Mouse (Mus musculus) ES-CJ7 (cell line): Measurements from ENCODE around the gene Ugcg.
A peak's percentile ranks its signal among the peaks of the same experiment; 100 is the strongest.
"Not testable (repeated sequence)": the region's sequence is repeated elsewhere in the genome, so short reads cannot be mapped to it uniquely, and the experiment has no call there.

Experiments
- DNase-seq: peaks from one replicate; pipeline ENCODE4 v3.0.0; 2011; ENCODE audit warnings: low read depth, low spot score

Gene Ugcg

DNA sequence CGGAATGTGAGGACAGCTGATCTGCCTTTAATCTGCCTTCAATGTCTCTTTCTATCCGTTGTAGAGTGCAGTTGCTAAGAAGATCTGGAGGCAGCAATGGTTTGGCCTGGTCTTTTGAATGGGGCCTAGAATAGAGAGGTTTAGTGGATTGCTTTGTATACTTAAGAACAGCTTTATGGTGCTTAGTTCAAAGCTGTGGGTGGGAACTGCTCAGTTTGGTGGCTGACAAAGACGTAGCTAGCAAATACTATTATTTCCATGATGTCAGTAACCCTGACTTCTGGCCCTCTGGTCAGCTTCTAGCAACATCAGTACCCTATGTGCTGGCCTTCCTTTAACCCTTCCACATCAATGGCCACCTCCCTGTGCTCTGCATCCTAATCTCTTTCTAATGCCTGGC, 68.8 kb downstream of the Ugcg start:
- no peak for DNase-seq

GRCm38 (mm10) chr4:59258771-59259170, 69.7 kb downstream of the Ugcg start:
- no peak for DNase-seq

DNA sequence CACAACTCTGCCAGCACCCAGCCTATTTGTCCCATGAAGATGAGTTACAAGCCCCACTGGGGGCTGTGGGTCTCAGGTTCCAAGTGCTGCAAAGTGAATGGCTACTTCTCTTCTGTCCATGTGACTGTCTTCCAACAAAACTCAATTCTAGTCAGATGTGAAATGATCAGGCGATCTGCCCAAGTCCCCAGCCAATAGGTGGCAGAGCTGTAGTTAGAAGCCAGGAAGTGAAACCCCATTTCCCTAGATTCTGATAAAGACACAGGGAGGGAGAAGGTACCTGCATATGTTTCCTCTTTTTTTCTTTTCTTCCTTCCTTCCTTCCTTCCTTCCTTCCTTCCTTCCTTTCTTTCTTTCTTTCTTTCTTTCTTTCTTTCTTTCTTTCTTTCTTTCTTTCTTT, 70.7 kb downstream of the Ugcg start:
- no peak for DNase-seq

DNA sequence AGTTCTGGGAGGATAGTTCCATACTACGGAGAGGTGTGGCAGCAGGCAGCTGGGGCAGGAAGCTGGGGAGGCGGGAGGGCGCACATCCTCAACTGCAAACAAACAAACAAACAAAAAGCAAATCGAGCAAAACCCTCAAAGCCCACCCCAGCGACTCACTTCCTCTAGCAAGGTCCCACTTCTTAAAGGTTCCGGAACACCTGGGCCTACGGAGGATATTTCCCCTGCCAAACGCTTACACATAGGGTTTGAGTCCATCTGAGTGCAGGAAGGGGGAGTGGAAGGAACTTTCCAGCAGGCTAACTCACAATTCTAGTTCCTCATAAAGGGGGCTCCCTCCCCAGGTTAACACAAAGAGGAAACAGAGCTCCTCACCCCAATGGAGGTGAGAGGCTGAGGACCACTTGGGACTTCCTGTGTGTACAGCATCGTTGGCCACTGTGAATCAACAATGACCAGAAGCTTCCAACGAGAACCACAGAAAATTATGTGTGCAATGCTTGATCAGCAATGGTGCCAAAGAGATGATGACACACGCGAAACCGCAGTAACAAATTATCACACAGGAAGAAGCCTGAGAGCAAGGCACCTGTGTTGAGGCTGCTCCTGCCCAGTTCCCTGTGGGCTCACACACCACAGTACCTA, 71.9 kb downstream of the Ugcg start:
- no peak for DNase-seq

- not testable (repeated sequence) for DNase-seq
Observed at GRCm38 (mm10) chr4:59261582-59261981, 72.5 kb downstream of the Ugcg start.

DNA sequence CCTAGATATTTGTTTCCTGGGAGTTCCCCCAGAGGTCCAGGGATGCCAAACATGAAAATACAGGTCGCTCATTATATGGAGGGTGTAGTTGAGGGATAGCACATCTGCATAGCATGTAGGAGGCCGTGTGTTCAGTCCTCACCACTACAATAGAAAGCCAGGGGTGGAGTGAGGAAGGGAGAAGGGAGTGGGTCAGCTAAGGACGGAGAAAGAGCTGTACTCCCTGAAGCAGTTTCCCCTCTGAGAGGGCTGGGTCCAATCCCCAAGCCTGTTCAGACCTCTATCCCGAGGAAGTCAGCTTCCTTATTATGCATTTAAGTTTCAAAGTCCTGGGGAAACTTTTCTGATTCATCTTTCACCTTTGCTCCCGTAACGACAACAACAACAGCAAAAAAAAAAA, 73.1 kb downstream of the Ugcg start:
- DNase-seq: no peak

DNA sequence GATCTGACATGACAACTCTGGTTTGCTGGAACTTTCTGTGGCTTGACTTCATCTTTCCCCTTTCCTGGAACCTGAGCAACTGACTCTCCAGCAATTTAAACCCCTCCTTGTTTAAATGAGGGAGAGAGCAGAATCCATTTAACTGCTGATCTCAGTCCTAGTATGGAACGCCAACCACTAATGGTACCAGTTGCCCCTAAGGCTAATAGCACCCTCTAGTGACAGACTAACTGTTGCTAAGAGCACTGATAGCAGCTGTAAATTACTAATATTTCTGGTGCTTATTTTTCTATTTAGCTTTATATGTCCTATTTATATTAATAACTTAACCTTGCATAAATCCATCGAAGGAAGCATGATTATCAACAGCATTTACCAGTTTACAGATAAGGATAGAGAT, 74.4 kb downstream of the Ugcg start:
- peak; percentile 6 for DNase-seq

- no peak for DNase-seq
Observed at GRCm38 (mm10) chr4:59264611-59265095, 75.6 kb downstream of the Ugcg start.

DNA sequence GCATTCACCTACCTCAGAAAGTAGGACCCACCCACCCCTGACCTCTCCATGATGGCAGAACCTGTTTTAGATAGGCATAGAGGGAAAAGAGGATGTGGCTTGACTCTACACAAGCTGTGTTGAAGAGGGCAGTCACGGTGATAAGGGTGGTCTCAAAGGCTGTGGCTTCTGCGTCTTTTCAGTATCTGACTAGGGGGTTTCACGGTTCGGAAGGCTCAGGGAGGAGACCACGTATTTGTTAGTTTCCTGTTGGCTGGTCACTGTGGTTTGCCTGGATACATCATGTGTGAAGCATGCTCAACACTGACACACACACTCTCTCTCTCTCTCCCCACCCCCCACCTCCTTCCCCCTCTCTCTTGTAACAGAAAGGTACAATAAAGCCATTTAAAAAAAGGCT, 76.1 kb downstream of the Ugcg start:
- DNase-seq: no peak

- no peak for DNase-seq
Observed at GRCm38 (mm10) chr4:59265631-59266030, 76.6 kb downstream of the Ugcg start.
